ENCODE assay signal across 24 mouse cellular contexts in genomic region chr17:15422666-15423065, GRCm38 (mm10). TPM values are rescaled to one million over a fixed set of nuclear protein-coding genes. Genes with fewer than 3 reads are reported as not detected.
A peak's percentile ranks its signal among the peaks of the same experiment; 100 is the strongest.
DNase-seq lines count a peak whose midpoint lies in the region; ATAC-seq lines count a peak whose summit lies in the region.
"Had no signal": no experiment of that assay in that cellular context is flagged by ENCODE, and none has a peak within 500 bp of the region (broad histone marks: within the 10 kb centered on the region; RNA-seq: fewer than 3 reads in every experiment).

No protein-coding gene starts in this region.

- no peak overlapping the region for H3K9ac ChIP-seq in midbrain, embryonic 11.5 days (ENCODE audit: low read length)
- no peak overlapping the region for H3K9ac ChIP-seq in liver, embryonic 11.5 days (ENCODE audit: low read depth, low read length)
- H3K9ac ChIP-seq: embryonic facial prominence, embryonic 13.5 days; embryonic facial prominence, embryonic 15.5 days; forebrain, embryonic 12.5 days had no signal

- no peak for ATAC-seq in midbrain, embryonic 11.5 days (ENCODE audit: low FRiP score)
- no peak for ATAC-seq in liver, embryonic 11.5 days (replicated peaks; ENCODE audit: low FRiP score)
- ATAC-seq: CD4-positive, CD25-positive, alpha-beta regulatory T cell, adult 4 months had no signal

- no peak overlapping the region for H3K27ac ChIP-seq in heart, embryonic 10.5 days
- no peak overlapping the region for H3K27ac ChIP-seq in midbrain, embryonic 11.5 days (ENCODE audit: low read depth, low read length)
- no peak overlapping the region for H3K27ac ChIP-seq in midbrain, embryonic 10.5 days (replicated peaks)
- H3K27ac ChIP-seq in liver, embryonic 11.5 days (ENCODE audit: low read depth, low read length), result no peak overlapping the region
- H3K27ac ChIP-seq: embryonic facial prominence, embryonic 13.5 days; embryonic facial prominence, embryonic 15.5 days; forebrain, embryonic 10.5 days; forebrain, embryonic 12.5 days had no signal

- no peak overlapping the region for H3K4me2 ChIP-seq in midbrain, embryonic 11.5 days
- H3K4me2 ChIP-seq in liver, embryonic 11.5 days, result no peak overlapping the region
- H3K4me2 ChIP-seq: embryonic facial prominence, embryonic 13.5 days; embryonic facial prominence, embryonic 15.5 days; forebrain, embryonic 12.5 days had no signal

- DNase-seq in heart, embryonic 10.5 days (ENCODE audit: low spot score), result peak; percentile 54
- DNase-seq in heart, postnatal 25 days (ENCODE audit: low spot score), result no peak
- peak; percentile 19 for DNase-seq in midbrain, embryonic 11.5 days (ENCODE audit: low spot score, missing footprints)
- DNase-seq in midbrain, embryonic 10.5 days (ENCODE audit: low spot score), result no peak
- peak; percentile 14 for DNase-seq in NIH3T3 (ENCODE audit: low read depth)
- no peak for DNase-seq in thymus, postnatal 0 days (ENCODE audit: low spot score)
- no peak for DNase-seq in liver, embryonic 11.5 days (ENCODE audit: low spot score)
- DNase-seq: adrenal gland, postnatal 25 days; B cell, adult 2 months; cerebellum, adult 11 months; cerebellum, adult 18-20 months; cerebellum, adult 8-10 months; cerebellum, adult 9-11 months; cerebellum, postnatal 14 days; cerebellum, postnatal 36 days; embryo, embryonic 11 days had no signal

- 0 out of 2 replicates have a peak, but pooled peaks cover 2% of the 10 kb centered on the region for H3K9me3 ChIP-seq in heart, embryonic 10.5 days
- no peaks in the 10 kb centered on the region for H3K9me3 ChIP-seq in midbrain, embryonic 11.5 days (ENCODE audit: control insufficient read depth, low read length)
- 0 out of 2 replicates have a peak, but pooled peaks cover 4% of the 10 kb centered on the region for H3K9me3 ChIP-seq in midbrain, embryonic 10.5 days (replicated peaks)
- peaks cover 3% of the 10 kb centered on the region; the same call in 1 of the 2 replicates for H3K9me3 ChIP-seq in liver, embryonic 11.5 days (ENCODE audit: control insufficient read depth, low read length)
- H3K9me3 ChIP-seq: embryonic facial prominence, embryonic 13.5 days; embryonic facial prominence, embryonic 15.5 days; forebrain, embryonic 12.5 days had no signal

- no peaks in the 10 kb centered on the region for H3K4me1 ChIP-seq in heart, embryonic 10.5 days
- H3K4me1 ChIP-seq in midbrain, embryonic 11.5 days (ENCODE audit: control insufficient read depth, insufficient read depth, low read length), result no peaks in the 10 kb centered on the region
- no peaks in the 10 kb centered on the region for H3K4me1 ChIP-seq in midbrain, embryonic 10.5 days
- no peaks in the 10 kb centered on the region for H3K4me1 ChIP-seq in liver, embryonic 11.5 days (replicated peaks; ENCODE audit: control insufficient read depth, insufficient read depth, low read length)
- H3K4me1 ChIP-seq: embryonic facial prominence, embryonic 13.5 days; embryonic facial prominence, embryonic 15.5 days; forebrain, embryonic 10.5 days; forebrain, embryonic 12.5 days had no signal

- H3K4me3 ChIP-seq in heart, embryonic 10.5 days, result no peak overlapping the region
- no peak overlapping the region for H3K4me3 ChIP-seq in midbrain, embryonic 11.5 days (ENCODE audit: low read depth, low read length)
- H3K4me3 ChIP-seq in midbrain, embryonic 10.5 days, result no peak overlapping the region
- H3K4me3 ChIP-seq in liver, embryonic 11.5 days (ENCODE audit: low read depth, low read length), result no peak overlapping the region
- H3K4me3 ChIP-seq: embryonic facial prominence, embryonic 13.5 days; embryonic facial prominence, embryonic 15.5 days; erythroblast, embryonic 14.5 days; forebrain, embryonic 10.5 days; forebrain, embryonic 12.5 days had no signal

- H3K27me3 ChIP-seq in heart, embryonic 10.5 days (ENCODE audit: insufficient read depth, poor library complexity, severe bottlenecking), result no peaks in the 10 kb centered on the region
- no peaks in the 10 kb centered on the region for H3K27me3 ChIP-seq in midbrain, embryonic 11.5 days (ENCODE audit: control insufficient read depth, insufficient read depth, low read length)
- H3K27me3 ChIP-seq in midbrain, embryonic 10.5 days (ENCODE audit: low read depth, poor library complexity, severe bottlenecking), result no peaks in the 10 kb centered on the region
- no peaks in the 10 kb centered on the region for H3K27me3 ChIP-seq in liver, embryonic 11.5 days (replicated peaks; ENCODE audit: control insufficient read depth, insufficient read depth, low read length)
- H3K27me3 ChIP-seq: CH12.LX; embryonic facial prominence, embryonic 13.5 days; embryonic facial prominence, embryonic 15.5 days; forebrain, embryonic 12.5 days had no signal

- intact Hi-C loops in heart, postnatal 25 days (cut with DNase I), result no loop called here

- 85% methylated on average over 9 of the region's 9 CpGs for WGBS in heart, embryonic 10.5 days
- WGBS in midbrain, embryonic 11.5 days, result 91% methylated on average over 9 of the region's 9 CpGs
- 89% methylated on average over 9 of the region's 9 CpGs for WGBS in midbrain, embryonic 10.5 days
- WGBS in liver, embryonic 11.5 days, result 92% methylated on average over 9 of the region's 9 CpGs

- peaks cover 80% of the 10 kb centered on the region for H3K36me3 ChIP-seq in heart, embryonic 10.5 days
- peaks cover 21% of the 10 kb centered on the region for H3K36me3 ChIP-seq in midbrain, embryonic 11.5 days (ENCODE audit: control insufficient read depth, insufficient read depth, low read length)
- peaks cover 98% of the 10 kb centered on the region for H3K36me3 ChIP-seq in midbrain, embryonic 10.5 days
- H3K36me3 ChIP-seq in liver, embryonic 11.5 days (ENCODE audit: control insufficient read depth, insufficient read depth, low read length), result peaks cover 27% of the 10 kb centered on the region

RNA-seq across cellular contexts. Expression of gene Fam120b, which starts 26.7 kb away (rescaled TPM):
- polyA plus RNA-seq in heart, embryonic 10.5 days (2016; fragmentation: Nextera tagmentation; extraction: Ambion mirVana), result 17.2 and 20.0 TPM in 2 replicates
- total RNA-seq in heart, postnatal 25 days (2021), result 10 to 100 TPM; 10.8 to 11.8 TPM
- 32.2 and 36.3 TPM in 2 replicates for polyA plus RNA-seq in midbrain, embryonic 11.5 days (2014; fragmentation: Nextera tagmentation; extraction: Ambion mirVana)
- polyA plus RNA-seq in midbrain, embryonic 10.5 days (2016; fragmentation: Nextera tagmentation; extraction: Ambion mirVana), result 27.4 and 34.7 TPM in 2 replicates
- polyA plus RNA-seq in thymus, postnatal 0 days (2015; fragmentation: Nextera tagmentation; extraction: Ambion mirVana), result 16.2 and 17.2 TPM in 2 replicates
- 13.0 and 15.3 TPM in 2 replicates for polyA plus RNA-seq in liver, embryonic 11.5 days (2014; fragmentation: Nextera tagmentation; extraction: Ambion mirVana)

RNA-seq across cellular contexts. Expression of gene Dll1, which starts 46.0 kb away (rescaled TPM):
- polyA plus RNA-seq in heart, embryonic 10.5 days (2016; fragmentation: Nextera tagmentation; extraction: Ambion mirVana), result 4.9 and 9.7 TPM in 2 replicates
- total RNA-seq in heart, postnatal 25 days (2021), result 1 to 10 TPM; 6.1 TPM
- polyA plus RNA-seq in midbrain, embryonic 11.5 days (2014; fragmentation: Nextera tagmentation; extraction: Ambion mirVana), result 61.4 and 68.6 TPM in 2 replicates
- 68.1 and 80.9 TPM in 2 replicates for polyA plus RNA-seq in midbrain, embryonic 10.5 days (2016; fragmentation: Nextera tagmentation; extraction: Ambion mirVana)
- 4.2 and 4.7 TPM in 2 replicates for polyA plus RNA-seq in thymus, postnatal 0 days (2015; fragmentation: Nextera tagmentation; extraction: Ambion mirVana)
- polyA plus RNA-seq in liver, embryonic 11.5 days (2014; fragmentation: Nextera tagmentation; extraction: Ambion mirVana), result 2.2 and 2.3 TPM in 2 replicates
- total RNA-seq: G1E had no signal
- polyA plus RNA-seq: G1E had no signal

Comparison
In these comparisons a context has a peak if more than half of its experiments do, and no peak if none do; other contexts are left out.
1. DNase-seq: peak in heart, embryonic 10.5 days (single experiment), midbrain, embryonic 11.5 days (single experiment) and NIH3T3 (single experiment); none in heart, postnatal 25 days (single experiment), midbrain, embryonic 10.5 days (single experiment), thymus, postnatal 0 days (single experiment) and liver, embryonic 11.5 days (single experiment).